Mouse (Mus musculus): ENCODE data around the gene Lgals4.

Gene Lgals4

DNA sequence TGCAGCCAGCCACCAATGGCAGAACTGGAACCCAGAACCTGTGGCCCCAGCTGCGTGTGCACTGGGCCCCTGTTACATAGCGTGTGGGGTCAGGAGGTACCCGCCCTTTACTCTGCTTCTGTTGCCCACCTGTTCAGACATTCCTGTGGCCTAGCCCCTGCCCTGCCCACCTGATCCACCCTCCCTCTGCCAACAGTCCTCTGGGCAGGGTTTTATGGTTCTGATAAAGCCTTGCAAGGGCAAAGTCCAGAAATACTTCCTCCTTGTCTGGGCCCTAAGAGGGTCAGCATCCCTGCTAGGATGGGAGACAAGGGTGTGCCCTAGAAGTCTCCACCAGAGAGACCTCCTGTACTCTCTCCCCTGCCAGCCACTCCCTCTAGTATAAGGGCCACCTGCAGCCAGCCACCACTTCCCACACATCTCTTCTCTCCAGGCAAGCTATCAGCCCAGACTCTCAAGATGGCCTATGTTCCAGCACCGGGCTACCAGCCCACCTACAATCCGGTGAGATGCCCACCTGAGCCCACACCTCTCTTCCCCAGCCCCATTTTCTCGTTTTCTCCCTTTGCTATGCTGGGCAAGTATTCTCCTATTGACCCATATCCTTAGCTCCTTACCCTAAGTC, at the start of gene Lgals4:
Lgals4 (plus strand) TSS at position 132 of the 625 bp plus-strand sequence.
- no peak for DNase-seq

DNA sequence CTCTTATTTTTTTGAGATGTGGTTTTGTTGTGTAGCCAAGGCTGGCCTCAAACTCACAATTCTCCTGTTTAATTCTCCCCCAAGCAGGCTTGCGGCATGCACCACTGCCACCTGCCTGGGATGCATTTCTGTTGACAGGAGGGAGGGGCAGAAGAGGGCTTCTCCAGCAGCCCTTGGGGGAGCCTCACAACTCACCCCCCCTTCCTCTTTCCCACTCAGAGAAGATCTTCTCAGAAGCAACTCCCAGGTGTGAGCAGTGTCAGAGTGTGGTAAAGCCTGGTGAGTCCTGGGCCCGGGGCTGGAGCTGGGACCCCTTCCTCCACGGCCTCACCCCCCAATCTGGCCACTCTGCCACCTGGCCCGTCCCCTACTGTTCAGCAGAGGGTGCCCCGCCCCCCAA, 48.5 kb upstream of the Lgals4 start:
- no peak for DNase-seq

GRCm38 (mm10) chr7:28787884-28788283, 45.8 kb upstream of the Lgals4 start:
- DNase-seq, result no peak

DNA sequence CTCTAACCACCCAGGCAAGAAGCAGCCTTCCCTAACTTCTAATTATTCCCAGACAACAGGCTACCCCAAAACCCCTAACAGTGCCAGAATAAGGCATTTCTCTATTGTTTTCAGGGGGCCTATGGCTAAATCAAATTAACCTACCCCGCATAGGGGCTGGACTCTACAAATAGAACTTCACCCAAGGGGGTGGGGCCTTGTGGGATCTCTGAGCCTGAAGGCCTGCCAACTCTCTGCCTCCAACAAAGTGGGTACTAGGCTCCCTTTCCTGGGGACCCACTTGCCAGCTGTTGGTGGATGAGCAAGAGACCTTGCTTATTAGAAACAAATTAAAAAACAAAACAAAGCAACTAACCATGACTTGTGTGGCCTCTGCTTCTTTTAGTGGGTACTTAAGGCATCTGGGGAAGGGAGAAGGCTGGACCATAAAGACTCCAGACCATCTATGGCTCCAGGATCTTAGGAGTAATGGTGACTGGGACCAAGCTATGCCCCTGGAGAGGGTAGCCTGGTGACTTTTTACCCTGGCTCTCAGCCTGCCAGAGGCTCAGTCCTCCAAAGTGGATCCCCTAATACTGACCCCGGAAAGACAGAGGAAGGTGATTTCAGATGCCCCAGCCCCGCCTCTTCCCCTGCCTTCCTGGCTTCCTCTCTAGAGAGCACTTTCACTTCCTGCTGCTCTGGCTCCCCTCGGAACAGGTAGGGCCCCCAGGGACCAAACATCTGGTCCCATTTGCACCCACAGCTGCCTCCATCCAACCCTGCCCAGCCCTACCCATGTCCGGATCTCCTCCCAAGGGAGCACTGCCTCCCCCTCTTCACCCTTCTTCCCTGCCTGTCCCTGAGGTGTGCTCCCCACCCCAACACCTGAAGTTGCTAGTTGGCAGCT, 45.1 kb upstream of the Lgals4 start, which contains the start of gene Rinl:
Rinl (plus strand) TSS at position 663 of the 889 bp plus-strand sequence.
- no peak for DNase-seq

DNA sequence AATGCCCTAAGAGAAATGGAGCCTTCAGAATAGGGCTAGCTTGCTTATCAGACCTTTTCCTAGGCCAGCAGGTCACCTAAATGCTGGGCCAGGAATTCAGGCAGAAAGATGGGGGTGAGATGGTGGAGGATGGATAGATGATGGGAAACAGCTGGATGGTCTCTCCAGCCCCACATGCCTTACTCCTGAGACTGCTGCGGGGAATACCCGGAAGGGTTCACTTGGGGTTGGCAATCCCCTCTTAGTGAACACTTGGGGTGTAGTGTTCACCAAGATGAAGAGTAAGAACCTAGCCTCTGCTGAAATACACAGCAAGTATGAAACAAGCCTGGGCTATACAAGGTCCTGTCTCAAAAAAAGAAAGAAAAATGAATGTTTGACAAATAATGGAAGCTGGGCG, 44.4 kb upstream of the Lgals4 start:
- no peak for DNase-seq

DNA sequence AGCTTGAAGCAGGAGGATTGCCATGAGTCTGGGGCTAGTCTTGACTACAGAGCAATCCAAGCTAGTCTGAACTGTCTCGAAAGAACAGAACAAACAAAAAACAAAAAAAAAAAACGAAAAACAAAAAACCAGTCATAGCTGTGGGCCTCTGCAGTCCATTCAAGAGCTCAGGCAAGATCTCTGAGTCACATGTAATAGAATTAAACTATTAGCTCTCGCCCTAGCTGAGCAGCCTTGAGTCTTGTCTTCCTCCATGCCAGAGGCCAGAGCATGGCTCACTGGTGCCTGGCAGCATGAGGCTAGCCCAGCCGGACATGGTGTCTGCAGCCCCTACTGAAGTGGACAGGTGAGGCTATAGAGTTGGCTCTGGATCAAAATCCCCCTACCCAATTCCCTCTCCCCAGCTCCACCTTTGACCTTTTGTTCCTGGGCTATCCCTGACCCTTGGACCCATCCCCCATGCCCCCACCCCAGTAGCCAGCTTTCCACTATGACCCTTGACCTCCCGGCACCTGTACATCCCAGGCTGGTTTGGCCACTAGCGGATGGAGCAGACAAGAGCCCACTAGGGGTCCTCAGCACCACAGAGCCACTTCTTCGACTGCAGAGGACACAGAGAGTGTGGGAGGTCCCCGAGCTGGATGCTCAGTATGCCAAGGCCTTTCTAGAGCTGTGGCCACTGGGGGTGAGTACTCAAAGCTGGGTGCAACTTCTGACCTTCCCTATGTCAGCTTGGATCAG, 43.4 kb upstream of the Lgals4 start:
- no peak for DNase-seq

DNA sequence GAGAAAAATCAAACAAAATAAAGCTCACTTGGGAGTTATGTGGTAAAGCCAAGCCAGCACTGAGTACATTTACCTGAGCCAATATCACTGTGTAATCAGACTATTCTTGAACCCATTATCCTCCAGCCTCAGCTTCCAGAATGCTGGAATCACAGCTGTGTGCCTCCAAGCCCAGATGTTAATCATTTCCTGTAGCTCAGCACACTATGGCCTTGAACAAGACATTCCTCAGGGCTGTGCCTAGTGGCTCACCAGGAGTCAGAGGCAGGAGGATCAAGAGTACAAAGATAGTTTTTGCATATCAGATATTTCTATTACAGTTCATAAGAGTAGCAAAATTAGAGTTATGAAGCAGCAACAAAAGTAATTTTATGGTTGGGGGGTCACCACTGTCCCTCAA, 41.9 kb upstream of the Lgals4 start:
- DNase-seq, result no peak

DNA sequence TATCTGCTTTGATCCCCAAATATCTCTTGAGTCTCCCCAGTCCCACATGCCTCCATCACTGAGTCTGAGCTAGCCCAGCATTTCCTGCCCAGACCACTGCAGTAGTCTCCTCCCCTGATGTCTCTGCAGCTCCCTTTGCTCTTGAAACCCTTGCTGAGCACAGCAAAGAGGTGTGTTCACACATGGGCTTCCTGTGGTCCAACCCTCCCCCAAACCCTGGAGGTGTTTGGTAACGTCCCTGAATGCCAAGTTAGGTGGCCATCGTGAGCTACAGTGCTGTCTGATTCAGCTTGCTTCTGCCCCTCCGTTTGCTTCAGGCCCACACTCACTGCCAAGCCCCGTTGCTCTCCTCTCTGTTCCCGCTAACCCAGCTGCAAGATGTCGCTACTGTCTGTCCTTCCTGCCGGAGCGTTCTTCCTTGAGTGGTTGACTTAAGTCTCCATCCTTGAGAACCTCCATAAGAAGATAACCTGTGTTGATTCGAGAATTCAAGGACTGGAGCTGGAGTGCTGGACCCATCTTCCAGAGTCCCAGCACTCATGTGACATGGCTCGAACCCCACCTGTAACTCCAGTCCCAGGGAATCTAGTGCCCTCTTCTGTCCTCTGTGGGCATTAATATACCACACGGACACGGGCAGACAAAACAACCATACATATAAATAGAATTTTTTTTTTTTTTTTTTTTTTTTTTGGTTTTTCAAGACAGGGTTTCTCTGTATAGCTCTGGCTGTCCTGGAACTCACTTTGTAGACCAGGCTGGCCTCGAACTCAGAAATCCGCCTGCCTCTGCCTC, 41.1 kb upstream of the Lgals4 start:
- DNase-seq, result no peak

- no peak for DNase-seq
These were observed 39.8 kb upstream of the Lgals4 start for GRCm38 (mm10) chr7:28793834-28794233.

GRCm38 (mm10) chr7:28794496-28794895, 39.2 kb upstream of the Lgals4 start:
- DNase-seq, result no peak

DNA sequence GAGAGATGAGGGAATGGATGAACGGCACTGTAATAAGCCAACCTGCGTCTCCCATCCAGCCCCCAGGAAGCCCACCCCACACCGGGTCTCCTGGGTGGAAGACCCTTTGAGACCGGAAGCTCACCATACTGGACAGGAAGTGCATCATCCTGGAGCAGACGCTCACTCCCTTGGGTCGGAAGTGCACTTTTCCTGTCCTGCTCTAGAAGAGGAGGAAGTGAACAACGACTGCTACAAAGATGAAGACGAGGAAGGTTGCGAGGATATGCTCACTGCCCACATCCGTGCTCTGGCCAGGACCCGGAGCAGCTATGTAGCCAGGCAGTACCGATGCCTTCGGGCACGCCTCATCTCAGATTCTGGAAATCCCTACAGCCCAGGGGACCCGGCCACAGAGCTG, 37.8 kb upstream of the Lgals4 start:
- no peak for DNase-seq

- peak; percentile 80 to 92 for DNase-seq
These were observed 37.1 kb upstream of the Lgals4 start for GRCm38 (mm10) chr7:28796562-28796975.

- no peak for DNase-seq
These were observed 33.7 kb upstream of the Lgals4 start for GRCm38 (mm10) chr7:28799994-28800393.

DNA sequence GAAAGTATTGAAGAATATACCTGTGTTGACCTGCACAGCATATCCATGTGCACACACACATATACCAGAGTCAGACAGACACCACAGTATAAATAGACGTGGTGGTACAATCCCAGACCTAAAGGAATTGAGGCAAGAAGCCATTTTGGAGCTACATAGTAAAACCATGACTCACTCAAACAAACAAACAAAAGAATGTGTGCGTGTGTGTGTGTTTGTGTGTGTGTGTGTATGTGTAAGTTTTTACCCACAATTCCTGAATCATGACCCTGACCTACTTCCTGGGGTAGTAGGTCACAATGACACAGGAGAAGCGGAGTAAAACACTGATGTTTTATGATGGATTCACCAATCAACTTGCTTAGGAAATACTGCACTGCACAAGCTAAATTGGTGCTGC, 32.2 kb upstream of the Lgals4 start:
- no peak for DNase-seq

DNA sequence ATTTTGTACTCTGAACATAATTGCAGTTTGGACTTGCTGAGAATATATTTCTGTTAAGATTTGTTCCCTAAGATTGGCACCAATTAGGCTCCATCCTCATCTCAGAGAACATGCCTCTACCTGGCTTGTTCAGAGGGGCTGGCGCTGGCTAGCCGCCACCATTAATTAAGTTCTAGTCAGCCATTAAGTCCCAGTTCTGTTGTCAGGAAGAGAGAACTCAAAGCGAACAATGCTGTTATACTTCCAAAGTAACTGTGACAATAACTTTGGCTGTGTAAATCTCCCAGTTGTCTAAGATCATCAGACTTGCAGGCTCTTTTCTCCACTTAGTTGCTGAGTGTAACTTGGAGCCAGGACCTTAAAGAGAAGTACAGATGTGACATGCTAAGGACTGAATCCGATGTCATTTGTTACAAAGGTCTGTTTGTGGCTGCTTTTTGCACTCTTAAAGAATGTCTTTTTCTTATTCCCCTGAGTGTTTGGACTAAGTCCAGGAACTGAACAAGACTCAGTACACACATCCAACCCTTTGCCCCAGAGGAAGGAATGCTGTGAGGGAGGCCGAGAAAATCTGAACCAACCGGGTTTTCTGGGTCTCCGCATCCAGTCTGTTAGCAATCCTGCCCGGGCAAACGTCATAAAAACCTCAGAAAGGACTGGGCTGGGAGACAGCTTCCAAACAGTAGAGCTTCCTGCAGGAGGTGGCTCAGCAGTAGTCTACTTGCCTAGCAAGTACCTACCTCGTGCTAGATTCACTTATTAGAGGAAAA, 31.6 kb upstream of the Lgals4 start:
- no peak for DNase-seq

GRCm38 (mm10) chr7:28802846-28803588, 30.6 kb upstream of the Lgals4 start:
- no peak for DNase-seq

- DNase-seq, result no peak
These were observed 29.9 kb upstream of the Lgals4 start for GRCm38 (mm10) chr7:28803756-28804155.

DNA sequence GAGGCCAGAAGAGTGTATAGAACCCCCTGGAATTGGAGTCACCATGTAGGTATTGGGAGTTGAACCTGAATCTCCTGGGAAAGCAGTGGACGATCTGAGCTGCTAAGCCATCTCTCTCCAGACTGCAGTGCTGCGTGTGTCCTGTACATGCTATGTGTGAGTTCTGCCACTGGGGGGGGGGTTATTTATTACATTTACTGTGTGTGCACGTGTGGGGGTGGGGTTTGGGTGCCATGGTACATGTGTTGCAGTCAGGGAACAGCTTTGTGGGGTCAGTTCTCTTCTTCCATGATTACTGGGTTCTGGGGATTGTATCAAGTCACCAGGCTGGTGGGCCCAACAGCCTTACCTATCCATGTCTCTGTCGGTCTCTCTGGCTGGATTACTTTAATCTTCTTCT, 26.8 kb upstream of the Lgals4 start:
- DNase-seq, result no peak

- DNase-seq, result peak in 1 of 2 experiments; percentile 43
These were observed 25.9 kb upstream of the Lgals4 start for GRCm38 (mm10) chr7:28807641-28808220.

DNA sequence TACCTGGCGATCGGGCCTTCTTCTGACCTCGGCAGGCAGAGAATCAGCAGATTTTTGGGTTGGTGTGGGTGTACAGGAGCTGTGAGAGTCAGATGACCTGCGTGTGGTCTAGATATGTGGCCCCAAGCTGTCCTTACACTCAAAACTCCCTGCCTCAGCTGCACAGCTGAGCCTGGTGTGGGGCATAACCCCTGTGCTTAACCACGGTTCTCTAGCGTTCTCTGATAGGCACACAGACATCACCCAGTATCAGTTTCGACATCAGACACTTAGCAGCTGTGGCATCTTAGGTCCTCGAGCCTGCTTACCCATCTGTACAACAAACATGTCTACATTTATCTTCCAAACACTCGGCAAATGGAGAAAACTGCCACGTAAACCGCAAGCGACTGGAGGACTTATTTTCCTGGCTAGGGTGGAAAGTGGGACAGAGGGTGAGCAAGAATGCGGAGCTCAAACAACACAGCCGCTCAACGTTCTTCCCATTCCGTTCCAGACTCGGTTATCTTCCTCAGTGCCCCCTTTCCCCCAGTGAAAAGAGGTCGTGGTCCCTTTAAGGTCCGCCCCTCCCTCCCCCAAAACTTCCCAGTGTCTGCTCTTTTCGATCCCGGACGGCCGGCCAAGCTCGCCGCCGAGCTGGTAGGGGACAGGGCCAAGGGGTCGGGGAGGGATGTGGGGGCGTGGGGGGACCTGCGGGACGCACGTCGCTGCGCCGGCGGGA, 25.3 kb upstream of the Lgals4 start, which contains the start of gene Hnrnpl:
Hnrnpl (plus strand) TSS at position 321 of the 721 bp plus-strand sequence.
- DNase-seq, result peak; percentile 54 to 74
